Mouse (Mus musculus) midbrain, embryonic 13.5 days (tissue): Measurements from ENCODE around the gene Rgs3. TPM values are rescaled to one million over a fixed set of nuclear protein-coding genes. Genes with fewer than 3 reads are reported as not detected.

Experiments used
- ATAC-seq: fragments of 200-750 bp; cut with Nextera tagmentation; 2 replicates; pipeline ENCODE4 v1.8.0; 2017; ENCODE audit warnings: mild to moderate bottlenecking, moderate TSS enrichment, moderate library complexity
- H3K27ac ChIP-seq: fragments of 300-500 bp; sonication (generic); 2 replicates; pipeline ENCODE4 v1.5.1; 2015; ENCODE audit warnings: inconsistent platforms, mild to moderate bottlenecking, moderate library complexity
- H3K27me3 ChIP-seq: fragments of 300-500 bp; sonication (generic); 2 replicates; pipeline ENCODE4 v1.6.1; 2015; ENCODE audit warnings: mild to moderate bottlenecking, inconsistent platforms
- H3K36me3 ChIP-seq: fragments of 300-500 bp; sonication (generic); 2 replicates; pipeline ENCODE4 v1.6.1; 2015; ENCODE audit warnings: mild to moderate bottlenecking, inconsistent platforms
- H3K4me1 ChIP-seq: fragments of 300-500 bp; sonication (generic); replicated peaks from 2 replicates; pipeline ENCODE4 v1.6.1; 2015; ENCODE audit warnings: inconsistent platforms
- H3K4me2 ChIP-seq: fragments of 300-500 bp; sonication (generic); replicated peaks from 2 replicates; pipeline ENCODE4 v1.6.1; 2015; ENCODE audit warnings: moderate library complexity, mild to moderate bottlenecking, inconsistent platforms
- H3K4me3 ChIP-seq: fragments of 300-500 bp; sonication (generic); replicated peaks from 2 replicates; pipeline ENCODE4 v1.5.1; 2015; ENCODE audit warnings: mild to moderate bottlenecking, inconsistent platforms
- H3K9ac ChIP-seq: fragments of 300-500 bp; sonication (generic); replicated peaks from 2 replicates; pipeline ENCODE4 v1.6.1; 2015; ENCODE audit warnings: mild to moderate bottlenecking, inconsistent platforms
- H3K9me3 ChIP-seq: fragments of 300-500 bp; sonication (generic); 2 replicates; pipeline ENCODE4 v1.6.1; 2016; ENCODE audit warnings: mild to moderate bottlenecking, inconsistent platforms
- WGBS: fragments of 180-500 bp; shearing (Covaris S2); methylation state at CpG from one replicate; pipeline ENCODE4 v1.1.7; 2015; 5-methylcytosine and 5-hydroxymethylcytosine counted together
- polyA plus RNA-seq: library from polyadenylated mRNA; unstranded; fragments of >200 nt; fragmentation: Nextera tagmentation; extraction: Ambion mirVana; gene quantifications from 2 replicates; pipeline ENCODE4 v1.2.1, GENCODE M21; 2015

Gene Rgs3
- polyA plus RNA-seq, 1 experiment from 2014 or later = 70.0 TPM

GRCm38 (mm10) chr4:62690997-62691396, 131.3 kb downstream of the Rgs3 start:
- Histone ChIP-seq H3K9me3 (no peaks in the 10 kb centered on the region), H3K4me1 (peaks cover 41% of the 10 kb centered on the region), H3K27ac (no peak overlapping the region), H3K9ac (no peak overlapping the region), H3K27me3 (no peaks in the 10 kb centered on the region), H3K4me2 (no peak overlapping the region), H3K4me3 (no peak overlapping the region), H3K36me3 (peaks cover 39% of the 10 kb centered on the region)
- no peak for ATAC-seq
- 90% methylated on average over 3 of the region's 4 CpGs for WGBS

GRCm38 (mm10) chr4:62691625-62692024, 132.0 kb downstream of the Rgs3 start:
- no peaks in the 10 kb centered on the region for H3K27me3 ChIP-seq
- H3K36me3 ChIP-seq = peaks cover 39% of the 10 kb centered on the region
- no peak overlapping the region for H3K4me3 ChIP-seq
- H3K9me3 ChIP-seq = no peaks in the 10 kb centered on the region
- ATAC-seq = no peak
- H3K9ac ChIP-seq = no peak overlapping the region
- no peak overlapping the region for H3K4me2 ChIP-seq
- no peak overlapping the region for H3K27ac ChIP-seq
- WGBS = 42% methylated on average over 1 of the region's 1 CpGs
- peaks cover 38% of the 10 kb centered on the region for H3K4me1 ChIP-seq

DNA sequence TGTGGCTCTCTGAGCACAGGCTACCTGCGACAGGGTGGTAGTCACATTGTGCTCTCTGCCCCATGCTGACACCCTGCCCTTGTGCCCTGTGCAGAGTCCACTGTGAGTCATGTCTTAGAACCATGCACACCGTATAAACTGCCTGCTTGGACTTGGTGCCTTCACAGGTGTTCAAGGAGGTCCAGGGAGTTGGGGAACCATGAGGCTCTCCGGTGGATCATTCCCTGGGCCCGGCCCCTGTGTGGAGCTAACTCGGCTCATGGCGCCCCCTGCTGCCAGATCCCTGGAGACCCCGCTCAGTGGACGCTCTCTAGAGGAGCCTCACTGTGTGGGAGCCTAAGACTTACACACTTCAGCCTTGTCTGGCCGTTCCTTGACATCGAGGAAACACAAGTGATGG, 134.2 kb downstream of the Rgs3 start:
- Histone ChIP-seq H3K4me3 (no peak overlapping the region), H3K36me3 (peaks cover 47% of the 10 kb centered on the region), H3K27ac (no peak overlapping the region), H3K27me3 (no peaks in the 10 kb centered on the region), H3K9me3 (no peaks in the 10 kb centered on the region), H3K9ac (no peak overlapping the region), H3K4me1 (peaks cover 45% of the 10 kb centered on the region), H3K4me2 (no peak overlapping the region)
- 46% methylated on average over 10 of the region's 10 CpGs for WGBS
- 0 out of 2 replicates have a peak, but pooled peaks have one; percentile 20 for ATAC-seq

DNA sequence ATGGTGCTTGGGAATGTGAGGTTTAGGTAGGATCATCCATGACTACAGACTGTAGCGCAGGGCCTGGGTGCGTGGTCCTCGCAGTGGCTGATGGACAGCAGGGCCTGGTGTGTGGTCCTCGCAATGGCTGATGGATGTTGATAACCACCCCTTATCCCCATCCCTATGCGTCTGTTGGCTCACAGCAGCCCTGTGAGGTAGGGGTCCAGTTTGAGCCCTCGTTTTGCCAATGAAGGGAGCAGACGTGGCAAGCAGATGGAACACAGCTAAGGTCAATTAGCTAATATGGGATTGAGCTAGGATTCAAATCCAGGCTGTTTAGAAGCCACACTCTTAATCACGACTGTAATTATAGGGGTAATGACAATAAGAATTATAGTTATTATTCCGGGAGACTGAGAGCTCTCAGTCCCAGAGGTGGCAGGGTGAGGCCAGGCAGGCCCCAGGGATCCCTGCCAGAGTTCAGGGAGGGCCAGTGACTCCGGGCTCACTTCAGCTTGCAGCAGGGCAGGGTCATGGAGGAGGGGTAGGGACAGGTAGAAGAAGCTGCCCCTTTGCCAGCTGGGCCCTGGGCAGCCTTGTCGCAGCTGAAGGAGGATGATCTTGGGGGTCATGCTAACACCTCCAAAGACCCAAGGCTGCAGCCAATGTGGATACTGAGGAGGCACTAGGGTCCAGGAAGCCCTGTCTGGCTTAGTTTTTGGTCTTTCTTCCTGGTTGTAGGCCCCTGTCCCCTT, 135.2 kb downstream of the Rgs3 start:
- peaks cover 55% of the 10 kb centered on the region for H3K4me1 ChIP-seq

DNA sequence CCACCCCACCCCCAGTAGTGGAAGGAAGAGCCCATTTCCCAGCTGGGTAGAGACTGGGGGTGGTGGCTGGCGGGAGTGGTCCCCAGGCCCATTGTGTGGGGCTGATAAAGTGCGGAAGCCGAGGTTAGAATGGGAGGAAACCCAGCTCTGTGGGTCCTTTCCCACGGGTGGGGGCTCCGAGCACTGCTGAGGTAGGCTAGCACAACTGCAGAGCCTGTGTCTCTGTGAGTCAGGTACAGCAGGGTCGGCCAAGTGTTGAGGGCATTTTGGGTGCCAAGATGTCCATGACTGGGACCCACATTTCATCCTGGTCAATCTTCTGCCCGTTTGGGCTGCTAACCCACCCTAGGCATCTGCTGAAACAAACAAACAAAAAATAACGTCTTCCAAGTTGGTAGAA, 135.9 kb downstream of the Rgs3 start:
- H3K4me1 ChIP-seq = peaks cover 61% of the 10 kb centered on the region
- 0 out of 2 replicates have a peak overlapping the region, but pooled peaks have one; percentile 27 for H3K27ac ChIP-seq
- ATAC-seq = peak; percentile 6; the same call in 1 of the 2 replicates
- H3K27me3 ChIP-seq = no peaks in the 10 kb centered on the region
- no peak overlapping the region for H3K4me3 ChIP-seq
- H3K9me3 ChIP-seq = no peaks in the 10 kb centered on the region
- H3K36me3 ChIP-seq = peaks cover 56% of the 10 kb centered on the region
- 0 out of 2 replicates have a peak overlapping the region, but pooled peaks have one; percentile 30 for H3K9ac ChIP-seq
- 76% methylated on average over 8 of the region's 8 CpGs for WGBS
- H3K4me2 ChIP-seq = no peak overlapping the region

More for the DNA sequence above, 135.2 kb downstream of the Rgs3 start:
- Histone ChIP-seq H3K36me3 (peaks cover 51% of the 10 kb centered on the region), H3K4me2 (no peak overlapping the region), H3K9ac (no peak overlapping the region), H3K27ac (no peak overlapping the region), H3K27me3 (no peaks in the 10 kb centered on the region), H3K4me3 (no peak overlapping the region), H3K9me3 (no peaks in the 10 kb centered on the region)
- WGBS = 85% methylated on average over 11 of the region's 11 CpGs
- no peak for ATAC-seq

DNA sequence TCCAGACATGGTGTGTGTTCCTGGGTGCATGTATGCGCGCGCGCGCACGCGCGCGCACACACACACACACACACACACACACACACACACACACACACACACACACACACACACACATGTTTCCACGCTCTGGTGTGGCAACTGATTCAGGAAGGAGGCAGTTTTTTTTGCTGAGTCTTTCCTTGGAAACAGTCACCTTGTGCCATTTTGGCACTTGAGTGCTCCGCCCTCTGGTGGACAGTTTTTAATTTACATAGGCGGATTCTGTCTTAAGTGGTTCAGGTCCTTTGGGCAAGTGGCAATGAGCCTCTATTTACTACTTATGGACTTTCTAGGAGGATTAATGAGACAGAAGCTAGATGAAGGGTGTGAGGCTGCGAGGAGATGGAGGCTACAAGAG, 136.3 kb downstream of the Rgs3 start:
- H3K9me3 ChIP-seq = no peaks in the 10 kb centered on the region
- 0 out of 2 replicates have a peak overlapping the region, but pooled peaks have one; percentile 30 for H3K9ac ChIP-seq
- H3K27me3 ChIP-seq = no peaks in the 10 kb centered on the region
- H3K4me3 ChIP-seq = no peak overlapping the region
- H3K36me3 ChIP-seq = peaks cover 56% of the 10 kb centered on the region
- ATAC-seq = no peak
- H3K4me2 ChIP-seq = no peak overlapping the region
- 33% methylated on average over 5 of the region's 13 CpGs for WGBS
- peaks cover 64% of the 10 kb centered on the region for H3K4me1 ChIP-seq
- H3K27ac ChIP-seq = no peak overlapping the region

DNA sequence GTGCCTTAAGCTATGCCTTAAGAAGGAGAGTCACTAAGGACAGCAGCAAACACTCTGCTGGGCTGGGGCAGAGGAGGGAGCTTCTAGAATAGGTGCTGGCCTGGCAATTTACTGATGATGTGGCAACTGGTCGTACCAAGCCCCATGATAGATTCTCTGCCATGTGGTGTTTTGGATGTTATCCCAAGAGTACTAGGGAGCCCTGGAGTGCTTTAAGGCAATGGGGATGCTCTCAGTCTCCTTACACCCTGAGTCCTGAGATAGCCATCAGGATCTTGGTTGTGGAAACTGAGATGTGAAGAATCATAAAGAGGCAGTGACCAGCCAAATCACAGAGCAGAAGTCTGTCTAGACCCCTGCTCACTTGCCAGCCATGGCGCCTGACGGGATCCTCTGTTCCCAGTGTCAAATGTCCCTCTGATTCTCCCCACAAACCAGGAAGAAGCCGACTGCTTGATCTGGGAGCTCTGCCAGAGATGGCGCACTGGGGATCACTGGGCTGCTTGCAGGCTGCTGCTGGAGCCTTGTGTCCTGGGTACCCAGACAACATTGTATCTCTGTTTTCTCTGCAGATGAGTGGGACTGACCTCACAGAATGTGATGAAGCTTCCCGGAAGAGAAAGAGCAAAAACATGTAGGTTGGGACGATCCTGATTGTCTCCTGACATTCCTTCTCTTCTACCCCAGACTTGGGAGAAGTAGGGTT, 137.2 kb downstream of the Rgs3 start:
- Histone ChIP-seq H3K27me3 (no peaks in the 10 kb centered on the region), H3K27ac (0 out of 2 replicates have a peak overlapping the region, but pooled peaks have one; percentile 14), H3K4me1 (peaks cover 64% of the 10 kb centered on the region), H3K4me2 (no peak overlapping the region), H3K36me3 (peaks cover 56% of the 10 kb centered on the region), H3K9me3 (no peaks in the 10 kb centered on the region), H3K4me3 (no peak overlapping the region), H3K9ac (no peak overlapping the region)
- WGBS = 62% methylated on average over 7 of the region's 7 CpGs
- ATAC-seq = no peak

DNA sequence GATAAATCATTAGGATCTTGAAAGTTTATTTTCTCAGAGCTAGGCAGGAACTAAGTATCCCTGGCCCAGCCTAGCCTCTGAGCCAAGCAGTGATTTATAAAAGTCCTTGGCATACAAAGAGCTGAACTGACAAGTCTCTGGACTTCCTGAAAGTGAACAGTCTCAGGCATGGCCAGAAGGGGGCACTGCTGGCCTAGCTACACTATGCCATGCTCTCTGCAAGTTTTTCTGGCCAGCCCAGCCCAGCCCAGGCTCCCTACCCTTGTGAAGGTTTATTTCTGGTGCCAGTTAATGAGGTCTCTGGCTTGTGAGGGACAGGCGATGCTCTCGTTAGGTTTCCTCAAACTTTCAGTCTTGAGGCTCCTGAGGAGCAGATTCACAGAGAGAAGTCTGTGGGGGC, 137.8 kb downstream of the Rgs3 start:
- Histone ChIP-seq H3K27me3 (no peaks in the 10 kb centered on the region), H3K36me3 (peaks cover 50% of the 10 kb centered on the region), H3K4me1 (peaks cover 64% of the 10 kb centered on the region), H3K9me3 (no peaks in the 10 kb centered on the region), H3K4me3 (no peak overlapping the region), H3K9ac (no peak overlapping the region), H3K27ac (0 out of 2 replicates have a peak overlapping the region, but pooled peaks have one; percentile 14), H3K4me2 (no peak overlapping the region)
- 25% methylated on average over 2 of the region's 2 CpGs for WGBS
- peak; percentile 22; the same call in 1 of the 2 replicates for ATAC-seq

- no peaks in the 10 kb centered on the region for H3K9me3 ChIP-seq
- no peak overlapping the region for H3K9ac ChIP-seq
- WGBS = 67% methylated on average over 3 of the region's 3 CpGs
- no peak overlapping the region for H3K4me3 ChIP-seq
- ATAC-seq = no peak
- H3K4me1 ChIP-seq = peaks cover 64% of the 10 kb centered on the region
- no peaks in the 10 kb centered on the region for H3K27me3 ChIP-seq
- no peak overlapping the region for H3K4me2 ChIP-seq
- peaks cover 47% of the 10 kb centered on the region for H3K36me3 ChIP-seq
- H3K27ac ChIP-seq = peak overlapping the region; percentile 25; the same call in 1 of the 2 replicates
Measured at GRCm38 (mm10) chr4:62698521-62698920, 138.9 kb downstream of the Rgs3 start.

DNA sequence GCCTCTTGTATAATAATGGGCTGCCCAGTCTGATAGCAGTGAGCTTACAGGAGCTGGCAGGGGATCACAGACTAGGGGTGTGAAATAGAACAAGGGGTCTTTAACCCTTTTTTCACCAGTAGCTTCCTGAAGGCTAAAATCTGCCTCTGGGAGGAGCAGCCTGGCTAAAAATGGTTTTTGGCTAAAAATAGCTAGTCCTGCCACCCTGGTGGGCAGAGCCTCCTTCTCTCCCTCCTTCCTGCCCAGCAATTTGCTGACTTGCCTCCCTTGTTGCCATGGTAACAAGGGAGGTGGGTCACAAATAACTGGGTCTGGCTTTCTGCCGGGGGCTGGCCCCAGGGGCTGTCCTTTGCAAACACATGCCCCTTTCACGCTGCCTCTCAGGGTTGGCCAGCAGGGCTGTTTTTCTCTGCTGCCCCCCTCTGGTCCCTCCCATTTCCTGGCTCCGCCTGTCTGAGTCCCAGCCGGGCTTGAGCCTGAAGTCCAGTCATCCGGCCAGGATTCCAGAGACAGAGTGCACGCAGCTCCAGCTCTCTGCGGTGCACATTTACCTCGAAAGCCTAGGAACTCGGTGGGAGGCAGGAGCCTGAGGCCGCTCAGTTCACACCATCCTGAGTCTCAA, 139.7 kb downstream of the Rgs3 start:
- H3K36me3 ChIP-seq = peaks cover 48% of the 10 kb centered on the region
- peak overlapping the region; percentile 28; the same call in 1 of the 2 replicates for H3K9ac ChIP-seq

GRCm38 (mm10) chr4:62700426-62700825, 140.8 kb downstream of the Rgs3 start:
- no peaks in the 10 kb centered on the region for H3K9me3 ChIP-seq
- no peaks in the 10 kb centered on the region for H3K27me3 ChIP-seq
- H3K27ac ChIP-seq = no peak overlapping the region
- peaks cover 51% of the 10 kb centered on the region for H3K36me3 ChIP-seq
- H3K4me2 ChIP-seq = peak overlapping the region; percentile 38; the same call in 1 of the 2 replicates
- H3K4me3 ChIP-seq = no peak overlapping the region
- no peak for ATAC-seq
- 0 out of 2 replicates have a peak overlapping the region, but pooled peaks have one; percentile 28 for H3K9ac ChIP-seq
- H3K4me1 ChIP-seq = peaks cover 47% of the 10 kb centered on the region
- 86% methylated on average over 5 of the region's 5 CpGs for WGBS

More for the DNA sequence above, 139.7 kb downstream of the Rgs3 start:
- Histone ChIP-seq H3K27me3 (no peaks in the 10 kb centered on the region), H3K9me3 (no peaks in the 10 kb centered on the region), H3K4me1 (peaks cover 57% of the 10 kb centered on the region), H3K4me2 (peak overlapping the region; percentile 38), H3K4me3 (peak overlapping the region; percentile 17), H3K27ac (peak overlapping the region; percentile 69)
- peak; percentile 88 for ATAC-seq
- WGBS = 2% methylated on average over 10 of the region's 10 CpGs

DNA sequence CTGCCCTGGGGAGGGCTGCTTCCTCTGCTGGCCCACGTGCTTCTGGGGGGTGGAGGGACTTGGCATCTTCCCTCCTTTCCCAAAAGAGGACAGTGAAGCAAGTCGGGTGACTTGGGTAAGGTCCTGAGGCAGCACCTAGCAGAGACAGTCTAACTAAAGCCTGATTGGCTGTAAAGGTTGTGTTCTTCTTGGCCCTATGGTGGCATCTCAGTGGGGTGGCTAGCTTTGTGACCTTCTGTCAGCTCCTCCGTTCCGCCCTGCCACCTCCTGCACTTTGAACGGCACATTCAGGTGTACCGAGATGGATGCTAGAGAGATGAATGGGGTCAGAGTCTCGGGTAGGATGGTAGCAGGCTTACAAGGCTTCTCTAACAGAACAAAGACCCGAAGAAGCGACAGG, 143.5 kb downstream of the Rgs3 start:
- no peak overlapping the region for H3K4me2 ChIP-seq
- no peak for ATAC-seq
- H3K9ac ChIP-seq = no peak overlapping the region
- no peaks in the 10 kb centered on the region for H3K27me3 ChIP-seq
- no peaks in the 10 kb centered on the region for H3K9me3 ChIP-seq
- WGBS = 84% methylated on average over 9 of the region's 9 CpGs
- peaks cover 42% of the 10 kb centered on the region for H3K36me3 ChIP-seq
- H3K27ac ChIP-seq = no peak overlapping the region
- peaks cover 31% of the 10 kb centered on the region for H3K4me1 ChIP-seq
- no peak overlapping the region for H3K4me3 ChIP-seq
